Comparison of ENCODE assay signal across 18 mouse cellular contexts in genomic region chr2:174731939-174732338, GRCm38 (mm10). TPM values are rescaled to one million over a fixed set of nuclear protein-coding genes. Genes with fewer than 3 reads are reported as not detected.
"Had no signal": no experiment of that assay in that cellular context is flagged by ENCODE, and none has a peak within 500 bp of the region (broad histone marks: within the 10 kb centered on the region; RNA-seq: fewer than 3 reads in every experiment).

No protein-coding gene starts in this region.

- H3K27me3 ChIP-seq: limb, embryonic 12.5 days; limb, embryonic 15.5 days; midbrain, embryonic 15.5 days; neural tube, embryonic 13.5 days; stomach, embryonic 15.5 days had no signal

- H3K36me3 ChIP-seq: limb, embryonic 12.5 days; limb, embryonic 15.5 days; midbrain, embryonic 12.5 days; midbrain, embryonic 15.5 days; neural tube, embryonic 13.5 days; stomach, embryonic 15.5 days had no signal

- DNase-seq: kidney, adult 8-10 months; kidney, postnatal 25 days; layer of hippocampus, postnatal 36 days; left cerebral cortex, postnatal 4 days; lung, adult 18-20 months; retina, postnatal 1 day; right cerebral cortex, postnatal 25 days; spleen, adult 18-20 months; thymus, postnatal 25 days had no signal

- H3K4me3 ChIP-seq: limb, embryonic 12.5 days; limb, embryonic 15.5 days; midbrain, embryonic 12.5 days; midbrain, embryonic 15.5 days; neural tube, embryonic 13.5 days; stomach, embryonic 15.5 days had no signal

- ATAC-seq: hindbrain, embryonic 16.5 days; lung, postnatal 0 days; midbrain, embryonic 15.5 days had no signal

- H3K9ac ChIP-seq: limb, embryonic 12.5 days; limb, embryonic 15.5 days; midbrain, embryonic 12.5 days; midbrain, embryonic 15.5 days; neural tube, embryonic 13.5 days; stomach, embryonic 15.5 days had no signal

- H3K27ac ChIP-seq: limb, embryonic 12.5 days; limb, embryonic 15.5 days; macrophage; midbrain, embryonic 12.5 days; midbrain, embryonic 15.5 days; neural tube, embryonic 13.5 days; stomach, embryonic 15.5 days had no signal

- H3K4me1 ChIP-seq: limb, embryonic 15.5 days; midbrain, embryonic 12.5 days; neural tube, embryonic 13.5 days; stomach, embryonic 15.5 days had no signal

- H3K9me3 ChIP-seq: limb, embryonic 12.5 days; limb, embryonic 15.5 days; midbrain, embryonic 12.5 days; midbrain, embryonic 15.5 days; neural tube, embryonic 13.5 days; stomach, embryonic 15.5 days had no signal

- H3K4me2 ChIP-seq: limb, embryonic 12.5 days; limb, embryonic 15.5 days; midbrain, embryonic 12.5 days; midbrain, embryonic 15.5 days; neural tube, embryonic 13.5 days; stomach, embryonic 15.5 days had no signal

RNA-seq across cellular contexts. Expression of gene Edn3, which starts 28.5 kb away (rescaled TPM):
- polyA plus RNA-seq: macrophage had no signal
